Mouse (Mus musculus) T-helper 2 cell (primary cell): ENCODE data around the gene Scarf1.

ENCODE experiments used
- in situ Hi-C: fragments of 300-600 bp; cut with MboI, MseI; formaldehyde crosslinking; loops from one replicate; pipeline ENCODE4 v1.15.1; 2025; ENCODE audit warnings: high pct_unique_total_duplicates

Scarf1 gene

DNA sequence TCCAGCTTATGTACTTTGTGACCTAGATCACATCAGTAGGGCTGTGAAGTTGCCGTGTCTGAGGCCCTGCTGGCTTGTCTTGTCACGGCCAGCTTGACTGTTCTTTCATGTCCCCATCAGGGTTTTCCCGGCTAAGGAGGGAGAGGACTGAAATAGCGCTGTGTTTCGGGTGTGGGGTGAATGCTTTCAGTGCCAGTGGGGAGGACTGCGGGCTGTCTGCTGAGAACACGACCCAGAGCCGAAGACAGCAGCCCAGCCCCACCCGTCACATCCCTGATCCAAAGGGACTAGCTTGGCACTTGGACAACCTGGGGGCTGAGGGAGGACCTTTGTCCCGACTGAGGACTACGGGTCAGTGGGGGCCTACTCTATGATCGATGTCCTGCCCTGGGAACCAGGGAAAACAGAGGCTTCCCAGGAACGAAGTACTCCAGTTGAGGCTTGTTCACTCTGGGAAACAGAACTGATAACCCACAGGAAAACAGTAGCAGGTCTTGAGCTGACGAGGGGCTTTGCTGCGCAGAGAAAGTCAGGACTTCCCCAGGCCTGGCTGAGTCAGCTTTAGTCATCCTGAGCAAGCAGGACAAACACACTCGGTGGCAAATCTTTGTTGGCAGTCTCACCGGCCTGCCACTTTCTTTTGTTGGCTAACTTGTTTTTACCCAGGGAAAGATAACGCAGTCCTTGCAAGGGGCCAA lies 50.7 kb downstream of the Scarf1 start:
- in situ Hi-C loops: no loop called here

DNA sequence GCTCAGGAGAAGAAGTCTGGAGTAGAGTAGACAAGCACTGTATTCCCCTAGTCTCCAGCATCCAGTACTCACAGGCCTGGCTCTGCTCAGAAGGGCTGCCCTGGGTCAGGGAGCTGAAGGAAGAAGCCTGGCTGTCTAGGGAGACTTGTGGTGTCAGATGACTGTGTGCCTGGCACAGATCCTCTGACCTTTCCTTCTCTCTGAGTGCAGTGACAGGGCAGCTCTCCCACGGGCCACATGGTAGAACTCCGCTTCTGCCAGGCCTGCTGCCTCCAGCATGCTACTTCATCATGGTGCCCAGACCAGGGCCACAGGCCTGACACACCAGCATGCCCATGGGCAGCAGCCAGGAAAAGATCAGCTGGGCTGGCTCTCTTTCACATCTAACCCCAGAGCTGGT lies 52.5 kb downstream of the Scarf1 start:
- in situ Hi-C loops: no loop called here

DNA sequence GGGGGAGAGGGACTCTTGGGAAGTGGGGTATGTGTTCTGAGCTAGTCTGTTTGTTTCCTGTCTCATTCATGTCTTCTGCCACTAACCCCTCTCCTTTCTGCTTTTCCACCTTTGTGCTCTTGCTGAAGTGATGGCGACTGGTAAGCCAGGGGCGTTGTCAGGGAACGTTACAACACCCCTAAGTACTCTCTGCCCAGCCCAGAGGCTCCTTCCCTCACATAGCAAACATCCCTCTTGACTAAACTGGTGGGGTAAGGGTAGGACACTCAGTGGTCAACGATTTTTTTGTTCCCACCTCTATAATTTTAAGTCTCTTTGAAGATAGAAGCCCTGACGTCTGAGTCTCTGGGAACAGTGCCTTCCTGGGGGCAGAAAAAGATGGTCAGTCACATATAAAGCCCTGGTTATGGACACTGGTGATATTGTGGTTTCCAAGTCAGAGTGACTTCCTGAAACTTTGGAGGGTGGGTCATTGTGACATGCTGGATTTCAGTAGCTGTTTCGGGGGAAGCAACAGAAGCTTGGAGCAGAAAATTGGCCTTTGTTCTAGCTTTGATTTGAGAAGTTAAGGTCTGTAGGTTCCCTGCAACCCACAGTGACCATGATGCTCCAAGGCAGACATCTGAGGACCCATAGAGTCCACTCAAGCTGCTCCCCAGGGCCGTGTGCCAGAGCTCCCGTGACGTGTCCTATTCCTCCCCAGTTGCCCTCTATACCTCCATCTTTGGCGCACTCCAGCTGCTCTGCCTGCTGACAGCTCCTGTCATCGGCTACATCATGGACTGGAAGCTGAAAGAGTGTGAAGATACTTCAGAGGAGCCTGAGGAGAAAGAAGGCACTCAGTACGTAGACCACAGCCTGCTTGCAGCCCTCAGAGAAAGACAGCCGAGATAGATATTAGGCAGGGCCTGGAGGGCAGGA lies 53.2 kb downstream of the Scarf1 start:
- in situ Hi-C loops: no loop called here

GRCm38 (mm10) chr11:75567346-75568114 lies 54.2 kb downstream of the Scarf1 start:
- in situ Hi-C loops: no loop called here

- in situ Hi-C loops: no loop called here
These were observed 54.8 kb downstream of the Scarf1 start for GRCm38 (mm10) chr11:75568115-75568511.

GRCm38 (mm10) chr11:75568962-75569361 lies 55.6 kb downstream of the Scarf1 start:
- in situ Hi-C loops: no loop called here

DNA sequence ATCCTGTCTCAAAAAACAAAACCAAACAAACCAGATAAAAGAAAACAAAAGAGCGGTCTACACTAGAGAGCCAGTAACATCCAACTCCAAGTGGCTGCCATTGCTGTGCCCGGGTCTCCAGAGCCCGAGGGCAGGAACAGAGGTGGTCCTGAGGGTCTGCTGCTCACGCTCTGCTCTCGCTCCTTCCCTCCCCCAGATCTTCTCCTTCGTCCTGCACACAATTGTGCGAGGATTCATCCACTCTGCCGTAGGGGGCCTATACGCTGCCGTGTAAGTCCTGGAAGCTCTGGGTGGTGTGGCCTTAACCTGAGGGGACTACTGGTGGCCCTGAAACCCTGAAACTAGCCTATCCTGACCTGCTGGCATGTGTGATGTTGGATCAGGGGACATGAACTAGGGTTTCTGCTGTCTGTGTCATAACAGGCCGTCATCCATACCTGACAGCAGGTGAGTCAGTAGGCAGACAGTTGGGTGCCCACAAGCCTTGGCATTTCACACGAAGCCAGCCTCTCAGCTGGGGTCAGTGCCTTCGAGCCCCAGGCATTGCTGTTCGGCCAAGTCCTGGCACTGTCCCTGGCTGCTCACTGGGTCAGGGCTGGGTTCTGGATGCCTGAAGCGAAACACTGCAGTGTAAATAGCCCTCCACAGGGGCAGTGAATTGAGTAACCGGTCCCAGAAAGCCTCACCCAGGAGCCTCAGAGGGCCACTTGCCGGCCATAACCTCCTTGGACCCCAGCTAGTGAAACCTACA lies 57.2 kb downstream of the Scarf1 start:
- in situ Hi-C loops: loop anchor here (5.0 kb wide), 1 partner anchor 38 kb away; the partner anchor contains the start of gene Slc43a2

DNA sequence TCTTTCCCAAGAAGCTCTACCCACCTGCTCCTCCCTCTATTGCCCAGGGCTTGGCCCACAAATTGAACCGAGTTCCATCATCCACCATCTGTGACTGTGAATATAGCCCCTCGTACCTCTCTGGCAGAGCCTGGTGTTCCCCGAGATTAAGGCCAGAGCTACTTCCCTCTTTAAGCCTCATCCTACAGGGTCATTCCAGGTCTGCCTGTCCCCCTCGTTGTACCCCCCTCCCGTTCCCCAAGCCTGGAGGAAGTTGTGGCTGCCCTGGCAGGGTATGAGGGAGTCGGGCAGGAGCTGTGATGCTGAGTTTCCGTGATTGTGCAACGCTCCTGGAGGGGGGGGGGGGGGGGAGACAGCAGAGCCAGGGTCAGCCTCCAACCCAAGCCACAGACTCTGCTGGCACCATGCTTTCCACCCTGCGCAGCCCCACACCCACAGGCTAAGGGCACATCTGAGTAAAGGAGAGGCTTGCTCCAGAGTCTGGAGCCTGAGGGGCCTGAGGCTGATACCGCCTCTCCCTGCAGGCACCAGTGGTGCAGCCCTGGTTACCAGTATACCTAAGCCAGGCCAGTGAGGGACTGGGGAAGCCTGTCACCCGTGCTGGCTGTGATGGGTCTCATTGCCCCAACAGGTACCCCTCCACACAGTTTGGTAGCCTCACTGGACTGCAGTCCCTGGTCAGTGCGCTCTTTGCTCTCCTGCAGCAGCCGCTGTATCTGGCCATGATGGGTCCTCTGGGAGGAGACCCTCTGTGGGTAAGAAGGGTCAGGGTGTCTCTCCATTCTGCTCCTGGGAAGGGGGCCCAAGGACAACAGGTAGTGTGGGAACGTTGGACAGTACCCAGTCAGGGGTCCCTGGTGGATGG lies 58.0 kb downstream of the Scarf1 start:
- in situ Hi-C loops: loop anchor here (5.0 kb wide), 1 partner anchor 39 kb away; the partner anchor contains the start of gene Slc43a2

DNA sequence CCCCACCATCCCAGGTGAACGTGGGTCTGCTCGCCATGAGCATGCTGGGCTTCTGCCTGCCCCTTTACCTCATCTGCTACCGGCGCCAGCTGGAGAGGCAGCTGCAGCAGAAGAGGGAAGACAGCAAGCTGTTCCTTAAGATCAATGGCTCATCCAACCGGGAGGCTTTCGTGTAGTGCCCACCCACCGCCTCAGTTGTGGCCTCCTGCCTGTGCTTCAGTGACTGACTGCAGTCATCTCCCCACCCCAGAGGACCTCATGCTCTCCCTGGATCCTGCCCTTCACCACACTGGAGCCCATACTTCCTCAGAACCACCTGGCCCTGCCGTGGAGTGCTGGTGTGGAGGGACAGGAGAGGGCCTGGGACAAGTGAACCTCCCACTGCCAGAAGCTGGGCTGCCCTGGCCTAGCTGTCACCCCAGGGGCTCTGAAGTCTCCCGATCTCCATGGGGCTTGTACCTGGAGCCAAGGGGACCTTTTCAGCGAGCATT lies 59.0 kb downstream of the Scarf1 start:
- in situ Hi-C loops: loop anchor here (5.0 kb wide), 1 partner anchor 40 kb away; the partner anchor contains the start of gene Slc43a2

GRCm38 (mm10) chr11:75572854-75573650 lies 59.7 kb downstream of the Scarf1 start:
- in situ Hi-C loops: loop anchor here (5.0 kb wide), 1 partner anchor 41 kb away; the partner anchor contains the start of gene Slc43a2

GRCm38 (mm10) chr11:75574378-75575123 lies 61.2 kb downstream of the Scarf1 start:
- in situ Hi-C loops: loop anchor here (5.0 kb wide), 1 partner anchor 42 kb away; the partner anchor contains the start of gene Slc43a2

DNA sequence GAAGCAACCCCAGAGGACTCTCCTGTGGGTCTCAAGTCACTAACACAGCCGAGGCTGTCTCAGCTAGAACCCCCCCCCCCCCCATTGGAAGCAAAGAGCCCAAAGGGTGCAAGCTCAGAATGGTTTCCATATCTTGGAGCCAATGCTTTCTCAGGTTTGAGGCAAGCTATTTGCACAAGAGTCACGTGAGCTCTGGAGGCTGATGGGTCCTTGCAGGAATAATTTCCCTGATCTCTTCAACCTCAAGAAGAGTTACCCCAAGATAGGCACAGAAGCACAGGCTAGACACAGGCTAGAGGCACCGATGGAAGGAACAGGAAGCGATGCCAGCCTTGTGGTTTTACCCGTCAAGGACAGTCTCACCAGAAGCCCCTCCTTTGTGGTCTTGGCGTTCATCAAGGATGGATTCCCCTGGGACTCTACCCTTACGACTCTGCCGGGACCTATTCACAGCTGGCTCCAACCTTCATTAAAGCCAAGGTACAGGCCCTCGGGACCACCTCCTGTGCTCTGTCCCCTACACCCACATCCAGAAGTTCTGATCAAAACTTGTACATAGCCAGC lies 62.3 kb downstream of the Scarf1 start:
- in situ Hi-C loops: no loop called here
